Comparison of ENCODE assay signal across 18 mouse cellular contexts in genomic region chr13:96951880-96952279, GRCm38 (mm10). TPM values are rescaled to one million over a fixed set of nuclear protein-coding genes. Genes with fewer than 3 reads are reported as not detected.
A peak's percentile ranks its signal among the peaks of the same experiment; 100 is the strongest.
DNase-seq lines count a peak whose midpoint lies in the region; ATAC-seq lines count a peak whose summit lies in the region.
"Had no signal": no experiment of that assay in that cellular context is flagged by ENCODE, and none has a peak within 500 bp of the region (broad histone marks: within the 10 kb centered on the region; RNA-seq: fewer than 3 reads in every experiment).

No protein-coding gene starts in this region.

- DNase-seq in forebrain, embryonic 14.5 days (ENCODE audit: low spot score) = peak; percentile 49
- no peak for DNase-seq in midbrain, embryonic 11.5 days (ENCODE audit: low spot score, missing footprints)
- peak; percentile 36 for DNase-seq in brain, embryonic 18.5 days (ENCODE audit: low read depth, low spot score)
- DNase-seq in spleen, adult 12 weeks (ENCODE audit: low spot score) = no peak
- DNase-seq: adrenal gland, adult 2 months; cerebellum, adult 11 months; heart, postnatal 4 days; kidney, postnatal 14 days had no signal

- no peak overlapping the region for H3K4me3 ChIP-seq in forebrain, embryonic 14.5 days (ENCODE audit: low read depth, low read length)
- H3K4me3 ChIP-seq in forebrain, embryonic 12.5 days (replicated peaks) = no peak overlapping the region
- H3K4me3 ChIP-seq in midbrain, embryonic 13.5 days (replicated peaks) = no peak overlapping the region
- H3K4me3 ChIP-seq in midbrain, embryonic 11.5 days (ENCODE audit: low read depth, low read length) = no peak overlapping the region
- no peak overlapping the region for H3K4me3 ChIP-seq in midbrain, embryonic 16.5 days (ENCODE audit: low read depth, low read length)
- H3K4me3 ChIP-seq: embryonic facial prominence, embryonic 10.5 days; heart, embryonic 13.5 days; liver, embryonic 15.5 days had no signal

- H3K36me3 ChIP-seq in forebrain, embryonic 14.5 days (ENCODE audit: control insufficient read depth, insufficient read depth, low read length) = no peaks in the 10 kb centered on the region
- no peaks in the 10 kb centered on the region for H3K36me3 ChIP-seq in forebrain, embryonic 12.5 days (replicated peaks)
- H3K36me3 ChIP-seq in midbrain, embryonic 13.5 days = no peaks in the 10 kb centered on the region
- H3K36me3 ChIP-seq in midbrain, embryonic 11.5 days (ENCODE audit: control insufficient read depth, insufficient read depth, low read length) = no peaks in the 10 kb centered on the region
- no peaks in the 10 kb centered on the region for H3K36me3 ChIP-seq in midbrain, embryonic 16.5 days (ENCODE audit: control insufficient read depth, insufficient read depth, low read length)
- H3K36me3 ChIP-seq: embryonic facial prominence, embryonic 10.5 days; heart, embryonic 13.5 days had no signal

- ATAC-seq in forebrain, embryonic 14.5 days = peak; percentile 48; the same call in 1 of the 2 replicates
- ATAC-seq in forebrain, embryonic 12.5 days (ENCODE audit: low FRiP score) = no peak
- ATAC-seq in midbrain, embryonic 13.5 days = peak; percentile 69; the same call in 1 of the 2 replicates
- no peak for ATAC-seq in midbrain, embryonic 11.5 days (ENCODE audit: low FRiP score)
- peak; percentile 93 for ATAC-seq in midbrain, embryonic 16.5 days
- no peak for ATAC-seq in erythroid progenitor cell, adult 5-6 weeks (replicated peaks; ENCODE audit: low FRiP score, poor library complexity, severe bottlenecking)
- ATAC-seq: intestine, postnatal 0 days; lung, postnatal 0 days had no signal

- H3K9ac ChIP-seq in forebrain, embryonic 14.5 days (ENCODE audit: low read length) = no peak overlapping the region
- H3K9ac ChIP-seq in forebrain, embryonic 12.5 days = no peak overlapping the region
- H3K9ac ChIP-seq in midbrain, embryonic 13.5 days (replicated peaks) = no peak overlapping the region
- H3K9ac ChIP-seq in midbrain, embryonic 11.5 days (ENCODE audit: low read length) = no peak overlapping the region
- no peak overlapping the region for H3K9ac ChIP-seq in midbrain, embryonic 16.5 days (ENCODE audit: low read depth, low read length)
- H3K9ac ChIP-seq: heart, embryonic 13.5 days; liver, embryonic 15.5 days had no signal

- 61% methylated on average over 2 of the region's 2 CpGs for WGBS in forebrain, embryonic 14.5 days
- WGBS in forebrain, embryonic 12.5 days = 64% methylated on average over 2 of the region's 2 CpGs
- WGBS in midbrain, embryonic 13.5 days = 48% methylated on average over 2 of the region's 2 CpGs
- WGBS in midbrain, embryonic 11.5 days = 58% methylated on average over 2 of the region's 2 CpGs
- WGBS in midbrain, embryonic 16.5 days = 28% methylated on average over 2 of the region's 2 CpGs

- H3K27ac ChIP-seq in forebrain, embryonic 14.5 days (ENCODE audit: low read depth, low read length) = no peak overlapping the region
- no peak overlapping the region for H3K27ac ChIP-seq in forebrain, embryonic 12.5 days
- H3K27ac ChIP-seq in midbrain, embryonic 13.5 days = no peak overlapping the region
- no peak overlapping the region for H3K27ac ChIP-seq in midbrain, embryonic 11.5 days (ENCODE audit: low read depth, low read length)
- H3K27ac ChIP-seq in midbrain, embryonic 16.5 days (ENCODE audit: low read length) = no peak overlapping the region
- H3K27ac ChIP-seq: embryonic facial prominence, embryonic 10.5 days; heart, embryonic 13.5 days; liver, embryonic 15.5 days had no signal

- no peaks in the 10 kb centered on the region for H3K9me3 ChIP-seq in forebrain, embryonic 14.5 days (replicated peaks; ENCODE audit: control insufficient read depth, low read length)
- H3K9me3 ChIP-seq in forebrain, embryonic 12.5 days = 0 out of 2 replicates have a peak, but pooled peaks cover 4% of the 10 kb centered on the region
- no peaks in the 10 kb centered on the region for H3K9me3 ChIP-seq in midbrain, embryonic 13.5 days
- H3K9me3 ChIP-seq in midbrain, embryonic 11.5 days (ENCODE audit: control insufficient read depth, low read length) = no peaks in the 10 kb centered on the region
- no peaks in the 10 kb centered on the region for H3K9me3 ChIP-seq in midbrain, embryonic 16.5 days (replicated peaks; ENCODE audit: control insufficient read depth, low read length, poor library complexity, severe bottlenecking)
- H3K9me3 ChIP-seq: liver, embryonic 15.5 days had no signal

- H3K4me1 ChIP-seq in forebrain, embryonic 14.5 days (ENCODE audit: control insufficient read depth, insufficient read depth, low read length) = no peaks in the 10 kb centered on the region
- no peaks in the 10 kb centered on the region for H3K4me1 ChIP-seq in forebrain, embryonic 12.5 days
- peaks cover 5% of the 10 kb centered on the region; the same call in 1 of the 2 replicates for H3K4me1 ChIP-seq in midbrain, embryonic 13.5 days (replicated peaks)
- H3K4me1 ChIP-seq in midbrain, embryonic 11.5 days (ENCODE audit: control insufficient read depth, insufficient read depth, low read length) = no peaks in the 10 kb centered on the region
- H3K4me1 ChIP-seq in midbrain, embryonic 16.5 days (ENCODE audit: control insufficient read depth, insufficient read depth, low read length) = peaks cover 8% of the 10 kb centered on the region; the same call in 1 of the 2 replicates
- H3K4me1 ChIP-seq: embryonic facial prominence, embryonic 10.5 days; heart, embryonic 13.5 days; liver, embryonic 15.5 days had no signal

- H3K4me2 ChIP-seq in forebrain, embryonic 14.5 days (ENCODE audit: low read length) = no peak overlapping the region
- H3K4me2 ChIP-seq in forebrain, embryonic 12.5 days = no peak overlapping the region
- no peak overlapping the region for H3K4me2 ChIP-seq in midbrain, embryonic 13.5 days (replicated peaks)
- no peak overlapping the region for H3K4me2 ChIP-seq in midbrain, embryonic 11.5 days
- no peak overlapping the region for H3K4me2 ChIP-seq in midbrain, embryonic 16.5 days (ENCODE audit: low read length)
- H3K4me2 ChIP-seq: heart, embryonic 13.5 days; liver, embryonic 15.5 days had no signal

- no peaks in the 10 kb centered on the region for H3K27me3 ChIP-seq in forebrain, embryonic 14.5 days (replicated peaks; ENCODE audit: control insufficient read depth, insufficient read depth, low read length)
- H3K27me3 ChIP-seq in forebrain, embryonic 12.5 days = no peaks in the 10 kb centered on the region
- H3K27me3 ChIP-seq in midbrain, embryonic 13.5 days = no peaks in the 10 kb centered on the region
- no peaks in the 10 kb centered on the region for H3K27me3 ChIP-seq in midbrain, embryonic 11.5 days (ENCODE audit: control insufficient read depth, insufficient read depth, low read length)
- no peaks in the 10 kb centered on the region for H3K27me3 ChIP-seq in midbrain, embryonic 16.5 days (ENCODE audit: control insufficient read depth, insufficient read depth, low read depth, low read length)
- H3K27me3 ChIP-seq: heart, embryonic 13.5 days; liver, embryonic 15.5 days had no signal

RNA-seq across cellular contexts. Expression of gene Gcnt4, which starts 27.4 kb away (rescaled TPM):
- polyA plus RNA-seq in forebrain, embryonic 14.5 days (2014; fragmentation: Nextera tagmentation; extraction: Ambion mirVana) = 0.04 and 0.08 TPM in 2 replicates
- 0.05 and 0.08 TPM in 2 replicates for polyA plus RNA-seq in forebrain, embryonic 12.5 days (2016; fragmentation: Nextera tagmentation; extraction: Ambion mirVana)
- 0.12 and 0.15 TPM in 2 replicates for polyA plus RNA-seq in midbrain, embryonic 13.5 days (2015; fragmentation: Nextera tagmentation; extraction: Ambion mirVana)
- polyA plus RNA-seq in midbrain, embryonic 11.5 days (2014; fragmentation: Nextera tagmentation; extraction: Ambion mirVana) = 0.25 and 0.29 TPM in 2 replicates
- polyA plus RNA-seq in midbrain, embryonic 16.5 days (2015; fragmentation: Nextera tagmentation; extraction: Ambion mirVana) = 0.05 and 0.24 TPM in 2 replicates
- total RNA-seq in erythroid progenitor cell, adult 5-6 weeks (2015; ENCODE audit: low replicate concordance) = not detected in 2 replicates
- total RNA-seq in erythroid progenitor cell, adult 5-6 weeks (2017; ENCODE audit: low replicate concordance) = not detected in 2 replicates
- total RNA-seq: MEL had no signal

Comparison
In these comparisons a context has a peak if more than half of its experiments do, and no peak if none do; other contexts are left out.
1. ATAC-seq: peak in forebrain, embryonic 14.5 days (single experiment), midbrain, embryonic 13.5 days (single experiment) and midbrain, embryonic 16.5 days (single experiment); none in forebrain, embryonic 12.5 days (single experiment), midbrain, embryonic 11.5 days (single experiment) and erythroid progenitor cell, adult 5-6 weeks (single experiment).
2. DNase-seq: peak in forebrain, embryonic 14.5 days (single experiment) and brain, embryonic 18.5 days (single experiment); none in midbrain, embryonic 11.5 days (single experiment) and spleen, adult 12 weeks (single experiment).